Mouse (Mus musculus): ENCODE data around the gene Gnai3. TPM values are rescaled to one million over a fixed set of nuclear protein-coding genes. Genes with fewer than 3 reads are reported as not detected.
A peak's percentile ranks its signal among the peaks of the same experiment; 100 is the strongest.

Gnai3 gene
- total and polyA plus RNA-seq, 3 experiments: 54.1 to 145 (median 78.7) TPM

- no peak overlapping the region for H3K9ac ChIP-seq (ENCODE audit: insufficient read depth, low read depth)
- H3K4me2 ChIP-seq (ENCODE audit: insufficient read depth, low read depth, poor library complexity, severe bottlenecking): no peak overlapping the region
- no peak overlapping the region for H3K27ac ChIP-seq (ENCODE audit: insufficient read depth, low read depth)
- no peaks in the 10 kb centered on the region for H3K4me1 ChIP-seq (ENCODE audit: control insufficient read depth in 1 of 2, insufficient read depth in 2 of 2)
- no peaks in the 10 kb centered on the region for H3K79me2 ChIP-seq (replicated peaks; ENCODE audit: control insufficient read depth, extremely low read depth, insufficient read depth, poor library complexity, severe bottlenecking)
- peak in 1 of 2 experiments; percentile 20; a peak in 2 of 4 replicates for TF ChIP-seq CTCF (conservative IDR thresholded peaks at IDR 0.05 in 1 of 2, IDR thresholded peaks at IDR 0.05 in 1 of 2; ENCODE audit: low read depth in 2 of 2, low read length in 2 of 2)
- no peak for TF ChIP-seq UBTF (IDR thresholded peaks at IDR 0.05; ENCODE audit: low read depth, low read length)
- no peak for TF ChIP-seq ZC3H11A (IDR thresholded peaks at IDR 0.05; ENCODE audit: low read depth, low read length)
- dilution Hi-C loops (cut with MboI; ENCODE audit: extremely low pct_ligation_motif_present, extremely low pct_unique_long_range_greater_than_20kb, low sequenced_read_pairs): no loop called here
- no peak for DNase-seq (ENCODE audit: extremely low read depth)
- H3K36me3 ChIP-seq (replicated peaks in 1 of 2; ENCODE audit: control insufficient read depth in 1 of 2, insufficient read depth in 1 of 2, low read length in 1 of 2): no peaks in the 10 kb centered on the region
- peaks cover 29% of the 10 kb centered on the region for H3K27me3 ChIP-seq (replicated peaks)
- no peak overlapping the region for H3K4me3 ChIP-seq (replicated peaks in 1 of 3; ENCODE audit: low read depth in 2 of 3, low read length in 2 of 3, poor library complexity in 1 of 3)
- H3K9me3 ChIP-seq (replicated peaks; ENCODE audit: low read length): peaks cover 4% of the 10 kb centered on the region
- in situ Hi-C loops (cut with MboI; ENCODE audit: low pct_ligation_motif_present, low pct_unique_long_range_greater_than_20kb, low sequenced_read_pairs): no loop called here
Measured at GRCm38 (mm10) chr3:108178756-108179715, 33.1 kb upstream of the Gnai3 start.

GRCm38 (mm10) chr3:108174672-108175531, 29.0 kb upstream of the Gnai3 start:
- TF ChIP-seq NRF1 (IDR thresholded peaks at IDR 0.05; ENCODE audit: low read depth, low read length) (no peak), SIN3A (IDR thresholded peaks at IDR 0.05; ENCODE audit: low read length) (no peak)
- in situ Hi-C loops (cut with MboI; ENCODE audit: low pct_ligation_motif_present, low pct_unique_long_range_greater_than_20kb, low sequenced_read_pairs) (no loop called here), dilution Hi-C loops (cut with MboI; ENCODE audit: extremely low pct_ligation_motif_present, extremely low pct_unique_long_range_greater_than_20kb, low sequenced_read_pairs) (no loop called here)
- no peaks in the 10 kb centered on the region for H3K36me3 ChIP-seq (replicated peaks in 1 of 2; ENCODE audit: control insufficient read depth in 1 of 2, insufficient read depth in 1 of 2, low read length in 1 of 2)
- peaks cover 4% of the 10 kb centered on the region for H3K9me3 ChIP-seq (replicated peaks; ENCODE audit: low read length)
- H3K27ac ChIP-seq (ENCODE audit: insufficient read depth, low read depth): no peak overlapping the region
- DNase-seq (ENCODE audit: extremely low read depth): no peak
- no peak overlapping the region for H3K9ac ChIP-seq (ENCODE audit: insufficient read depth, low read depth)
- H3K4me1 ChIP-seq (ENCODE audit: control insufficient read depth in 1 of 2, insufficient read depth in 2 of 2): no peaks in the 10 kb centered on the region
- H3K27me3 ChIP-seq (replicated peaks): peaks cover 28% of the 10 kb centered on the region
- H3K4me2 ChIP-seq (ENCODE audit: insufficient read depth, low read depth, poor library complexity, severe bottlenecking): no peak overlapping the region
- H3K4me3 ChIP-seq (replicated peaks in 1 of 3; ENCODE audit: low read depth in 2 of 3, low read length in 2 of 3, poor library complexity in 1 of 3): no peak overlapping the region
- no peaks in the 10 kb centered on the region for H3K79me2 ChIP-seq (replicated peaks; ENCODE audit: control insufficient read depth, extremely low read depth, insufficient read depth, poor library complexity, severe bottlenecking)

GRCm38 (mm10) chr3:108169199-108169598, 23.3 kb upstream of the Gnai3 start:
- no peaks in the 10 kb centered on the region for H3K36me3 ChIP-seq (replicated peaks in 1 of 2; ENCODE audit: control insufficient read depth in 1 of 2, insufficient read depth in 1 of 2, low read length in 1 of 2)
- in situ Hi-C loops (cut with MboI; ENCODE audit: low pct_ligation_motif_present, low pct_unique_long_range_greater_than_20kb, low sequenced_read_pairs) (loop anchor here (5.0 to 10.0 kb wide), 3 partner anchors 38 to 216 kb away; partner anchors contain the start of genes Psma5 and Psrc1), dilution Hi-C loops (cut with MboI; ENCODE audit: extremely low pct_ligation_motif_present, extremely low pct_unique_long_range_greater_than_20kb, low sequenced_read_pairs) (no loop called here)
- H3K9ac ChIP-seq (ENCODE audit: insufficient read depth, low read depth): no peak overlapping the region
- no peak for DNase-seq (ENCODE audit: extremely low read depth)
- H3K4me1 ChIP-seq (ENCODE audit: control insufficient read depth in 1 of 2, insufficient read depth in 2 of 2): peaks cover 24 to 51% of the 10 kb centered on the region in 2 experiments
- H3K4me3 ChIP-seq (replicated peaks in 1 of 3; ENCODE audit: low read depth in 2 of 3, low read length in 2 of 3, poor library complexity in 1 of 3): no peak overlapping the region
- H3K9me3 ChIP-seq (replicated peaks; ENCODE audit: low read length): no peaks in the 10 kb centered on the region
- H3K27ac ChIP-seq (ENCODE audit: insufficient read depth, low read depth): no peak overlapping the region
- TF ChIP-seq SIN3A (IDR thresholded peaks at IDR 0.05; ENCODE audit: low read length): 0 out of 2 replicates have a peak, but pooled peaks have one; percentile 38
- no peak for TF ChIP-seq JUN (IDR thresholded peaks at IDR 0.05; ENCODE audit: insufficient read depth, low read depth, low read length)
- no peak for TF ChIP-seq USF1 (IDR thresholded peaks at IDR 0.05; ENCODE audit: low read depth, low read length)
- TF ChIP-seq ETS1 (conservative IDR thresholded peaks at IDR 0.05; ENCODE audit: low read depth, low read length): 0 out of 2 replicates have a peak, but pooled peaks have one; percentile 28
- peak; percentile 50 for TF ChIP-seq BHLHE40 (IDR thresholded peaks at IDR 0.05; ENCODE audit: low read depth, low read length)
- TF ChIP-seq MXI1 (IDR thresholded peaks at IDR 0.05; ENCODE audit: low read depth, low read length): no peak
- TF ChIP-seq MEF2A (IDR thresholded peaks at IDR 0.05; ENCODE audit: borderline replicate concordance, low read depth, low read length): no peak
- no peak for TF ChIP-seq CTCF (conservative IDR thresholded peaks at IDR 0.05 in 1 of 2, IDR thresholded peaks at IDR 0.05 in 1 of 2; ENCODE audit: low read depth in 2 of 2, low read length in 2 of 2)
- peak; percentile 65 for TF ChIP-seq TCF12 (IDR thresholded peaks at IDR 0.05; ENCODE audit: low read depth, low read length)
- TF ChIP-seq CHD2 (IDR thresholded peaks at IDR 0.05; ENCODE audit: low read length): peak; percentile 62; the same call in 1 of the 2 replicates
- peaks cover 11% of the 10 kb centered on the region for H3K27me3 ChIP-seq (replicated peaks)
- H3K79me2 ChIP-seq (replicated peaks; ENCODE audit: control insufficient read depth, extremely low read depth, insufficient read depth, poor library complexity, severe bottlenecking): no peaks in the 10 kb centered on the region
- H3K4me2 ChIP-seq (ENCODE audit: insufficient read depth, low read depth, poor library complexity, severe bottlenecking): peak overlapping the region; percentile 30; the same call in 1 of the 2 replicates
